Mouse (Mus musculus): ENCODE measurements around the gene Btaf1. TPM values are rescaled to one million over a fixed set of nuclear protein-coding genes. Genes with fewer than 3 reads are reported as not detected.

The Btaf1 gene
- polyA plus RNA-seq, 1 experiment from 2014 or later = 9.8 TPM

Other genes starting within 250 kb of the Btaf1 start
- 20.8 and 22.0 TPM in 2 replicates for gene Ppp1r3c, start 189.4 kb upstream of the Btaf1 start, polyA plus RNA-seq (2015; fragmentation: Nextera tagmentation; extraction: Ambion mirVana)
- gene Tnks2, start 91.8 kb upstream of the Btaf1 start, polyA plus RNA-seq (2015; fragmentation: Nextera tagmentation; extraction: Ambion mirVana) = 41.4 and 46.2 TPM in 2 replicates
- 5.4 and 6.1 TPM in 2 replicates for gene Fgfbp3, start 6.5 kb upstream of the Btaf1 start, polyA plus RNA-seq (2015; fragmentation: Nextera tagmentation; extraction: Ambion mirVana)

Measured in stomach, embryonic 15.5 days (tissue).